Mouse (Mus musculus) small intestine, adult 2 months (tissue): ENCODE results near the gene Rabggtb. TPM values are rescaled to one million over a fixed set of nuclear protein-coding genes. Genes with fewer than 3 reads are reported as not detected.
A peak's percentile ranks its signal among the peaks of the same experiment; 100 is the strongest.

ENCODE experiments used
- H3K27ac ChIP-seq: fragments of 200-500 bp; 2 replicates; pipeline ENCODE4 v1.5.1; 2012; ENCODE audit warnings: low read depth, low read length, control low read depth, inconsistent platforms; ENCODE audit not compliant: insufficient read depth
- H3K27me3 ChIP-seq: fragments of 200-500 bp; 2 replicates; pipeline ENCODE4 v1.6.1; 2012; ENCODE audit warnings: mild to moderate bottlenecking, moderate library complexity, low read length, inconsistent platforms; ENCODE audit not compliant: control insufficient read depth, insufficient read depth
- H3K36me3 ChIP-seq: fragments of 200-500 bp; 2 replicates; pipeline ENCODE4 v1.6.1; 2012; ENCODE audit warnings: mild to moderate bottlenecking, low read length, control low read depth, inconsistent platforms; ENCODE audit not compliant: control insufficient read depth, insufficient read depth
- H3K4me1 ChIP-seq: fragments of 200-500 bp; 2 replicates; pipeline ENCODE4 v1.6.1; 2012; ENCODE audit warnings: low read length, inconsistent platforms, mixed read lengths; ENCODE audit not compliant: control insufficient read depth, insufficient read depth, insufficient read length
- H3K4me3 ChIP-seq: fragments of 200-500 bp; 2 replicates; pipeline ENCODE4 v1.5.1; 2012; ENCODE audit warnings: low read depth, mild to moderate bottlenecking, control low read depth, inconsistent platforms, low read length, moderate library complexity
- CTCF ChIP-seq: fragments of 200-500 bp; IDR thresholded peaks from 2 replicates; pipeline ENCODE4 v1.5.1; 2012; ENCODE audit warnings: low read depth, mild to moderate bottlenecking, control low read depth, inconsistent platforms, low read length, moderate library complexity, mixed read lengths; ENCODE audit not compliant: insufficient replicate concordance, insufficient read length; ENCODE audit errors: extremely low read depth
- POLR2A ChIP-seq: fragments of 200-500 bp; IDR thresholded peaks from 2 replicates; pipeline ENCODE4 v1.6.1; 2012; ENCODE audit warnings: low read depth, mild to moderate bottlenecking, control low read depth, inconsistent platforms, low read length, moderate library complexity
- WGBS: fragments of 180-500 bp; shearing (Covaris S2); methylation state at CpG from one replicate; pipeline ENCODE4 v1.1.7; 2018; 5-methylcytosine and 5-hydroxymethylcytosine counted together
- polyA plus RNA-seq: library from polyadenylated mRNA; depleted of rRNA; stranded (reverse); fragments of >200 nt; gene quantifications from 2 replicates; pipeline ENCODE4 v1.2.3, GENCODE M21; 2012; rRNA removed

Rabggtb gene
- polyA plus RNA-seq, result 13.1 and 15.2 TPM in 2 replicates

DNA sequence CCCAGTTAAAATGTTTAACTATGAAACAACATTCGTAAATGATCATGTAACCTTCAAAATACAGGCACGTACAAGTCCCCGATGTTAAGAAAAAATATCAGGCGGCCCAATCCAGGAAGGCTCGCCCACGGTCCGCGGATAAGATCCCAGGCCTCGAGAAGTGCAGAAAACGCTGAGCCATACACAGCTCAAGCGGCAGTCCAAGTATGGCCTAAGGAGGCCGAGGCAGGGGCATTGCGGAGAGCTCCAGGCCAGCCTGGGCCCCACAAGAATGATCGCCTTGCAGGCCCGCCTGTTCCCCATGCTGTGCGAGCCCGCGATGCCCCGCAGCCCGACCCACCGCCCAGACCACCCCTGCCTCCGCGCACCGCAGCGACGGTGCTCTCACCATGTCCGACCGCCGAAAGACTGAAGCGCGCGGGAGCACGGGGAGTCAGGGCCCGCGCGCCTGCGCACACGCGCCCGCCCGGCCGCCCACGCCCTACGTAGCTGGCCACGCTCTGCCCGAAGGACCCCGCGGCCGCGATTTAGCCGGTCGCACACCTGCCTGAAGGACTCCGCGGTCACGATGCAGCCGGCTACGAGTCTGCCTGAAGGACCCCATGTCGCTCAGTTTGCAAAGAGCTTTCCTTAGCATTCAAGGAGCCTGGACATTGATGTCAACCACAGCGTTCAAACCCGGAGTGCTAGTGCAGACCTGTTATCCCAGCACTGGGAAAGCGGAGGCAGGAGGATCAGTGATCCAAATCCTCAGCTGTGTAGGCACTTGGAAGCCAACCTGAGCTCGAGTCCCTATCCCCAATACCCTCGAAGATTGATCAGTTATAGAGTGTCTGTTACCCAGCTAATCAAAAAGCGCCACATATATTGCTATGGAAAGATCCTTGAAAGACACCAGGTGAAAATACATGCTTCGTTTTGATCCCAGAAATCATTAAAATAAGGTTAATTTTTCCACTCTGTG, at the start of gene Rabggtb:
Gene Rabggtb, minus strand, starts transcription at position 464 of the 964 bp plus-strand sequence.
- Histone ChIP-seq H3K27me3 (no peaks in the 10 kb centered on the region), H3K27ac (peak within 1 kb of the TSS; percentile 72), H3K4me3 (peak within 1 kb of the TSS; percentile 83), H3K36me3 (peaks cover 35% of the 10 kb centered on the region), H3K4me1 (peaks cover 15% of the 10 kb centered on the region; the same call in 1 of the 2 replicates)
- WGBS, result 2% methylated on average over 65 of the region's 65 CpGs
- TF ChIP-seq CTCF (no peak), POLR2A (peak; percentile 80)

DNA sequence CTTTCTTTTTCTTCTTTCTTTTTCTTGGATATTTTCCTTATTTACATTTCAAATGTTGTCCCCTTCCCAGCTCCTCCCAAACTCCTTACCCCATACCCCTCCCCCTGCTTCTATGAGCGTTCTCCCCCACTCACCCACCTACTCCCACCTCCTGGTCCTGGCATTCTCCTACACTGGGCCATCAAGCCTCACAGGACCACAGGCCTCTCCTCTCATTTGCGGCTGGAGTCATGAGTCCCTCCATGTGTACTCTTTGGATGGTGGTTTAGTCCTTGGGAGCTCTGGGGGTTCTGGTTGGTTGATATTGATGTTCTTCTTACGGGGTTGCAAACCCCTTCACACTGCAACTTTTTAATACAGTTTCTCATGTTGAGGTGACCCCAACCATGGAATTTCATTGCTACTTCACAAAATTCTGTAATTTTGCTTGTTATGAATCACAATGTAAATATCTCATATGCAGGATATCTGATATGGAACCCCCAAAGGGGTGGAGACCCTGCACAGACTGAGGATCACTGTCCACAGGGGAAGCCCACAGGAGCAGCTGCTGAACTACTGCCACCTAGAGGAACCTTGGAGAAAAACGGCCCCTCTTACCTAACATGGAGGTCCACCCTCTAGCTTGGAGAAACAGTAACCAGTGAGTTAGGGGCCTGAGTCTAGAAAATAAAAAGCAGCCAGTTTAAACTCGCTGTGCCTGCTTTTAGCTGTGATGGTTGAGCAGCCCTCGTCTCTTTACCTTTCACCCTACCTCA, 49.0 kb upstream of the Rabggtb start:
- TF ChIP-seq POLR2A (no peak), CTCF (peak; percentile 52; the same call in 1 of the 2 replicates)
- no peak overlapping the region for H3K27ac ChIP-seq
- no peaks in the 10 kb centered on the region for H3K4me1 ChIP-seq
- H3K4me3 ChIP-seq, result no peak overlapping the region
- no peaks in the 10 kb centered on the region for H3K36me3 ChIP-seq
- H3K27me3 ChIP-seq, result no peaks in the 10 kb centered on the region
- 65% methylated on average over 6 of the region's 6 CpGs for WGBS

DNA sequence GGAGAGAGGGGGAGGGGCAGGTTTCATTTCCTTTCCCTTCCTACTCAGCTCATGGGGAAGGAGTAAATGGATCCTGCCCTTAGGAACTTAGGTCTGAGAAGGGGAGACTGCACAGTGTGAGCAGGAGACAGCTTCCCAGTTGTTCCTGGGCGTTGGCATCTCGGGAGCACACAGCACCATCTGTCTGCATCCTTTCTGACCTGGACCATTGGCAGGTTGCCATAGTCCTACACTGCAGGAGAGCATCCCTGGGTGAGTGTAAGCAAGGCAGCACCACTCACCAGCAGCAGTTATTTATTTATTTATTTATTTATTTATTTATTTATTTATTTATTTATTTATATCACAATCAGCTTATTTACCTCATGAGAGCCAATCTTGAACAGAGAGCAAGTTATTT, 48.1 kb upstream of the Rabggtb start:
- TF ChIP-seq POLR2A (no peak), CTCF (no peak)
- Histone ChIP-seq H3K4me1 (no peaks in the 10 kb centered on the region), H3K4me3 (no peak overlapping the region)

DNA sequence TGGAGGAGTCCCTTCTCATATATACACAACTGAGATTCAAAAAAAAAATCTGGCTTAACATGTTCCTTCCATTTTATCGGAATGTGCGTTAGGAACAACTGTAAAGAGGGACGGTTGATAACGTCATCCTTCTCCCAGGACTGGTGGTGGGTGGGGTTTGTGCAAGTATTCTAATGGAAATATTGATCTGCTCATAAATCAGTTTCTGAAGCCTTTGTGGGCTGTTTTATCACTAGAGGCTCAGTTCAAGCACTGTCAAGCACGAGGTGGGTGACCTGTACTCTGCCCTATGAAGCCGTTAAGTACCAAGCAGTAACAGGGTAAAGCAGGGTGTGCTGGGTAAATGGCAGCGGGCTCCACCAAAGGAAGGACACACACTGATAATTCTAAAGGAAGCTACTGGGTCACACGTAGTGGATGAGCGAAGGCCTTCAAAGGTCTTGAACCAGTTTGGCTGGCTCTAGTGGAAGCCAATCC, 47.0 kb upstream of the Rabggtb start:
- WGBS, result 40% methylated on average over 9 of the region's 9 CpGs
- Histone ChIP-seq H3K27ac (no peak overlapping the region), H3K36me3 (no peaks in the 10 kb centered on the region), H3K27me3 (no peaks in the 10 kb centered on the region), H3K4me3 (no peak overlapping the region), H3K4me1 (no peaks in the 10 kb centered on the region)
- TF ChIP-seq CTCF, result no peak
- TF ChIP-seq POLR2A, result no peak

More for the DNA sequence above, 48.1 kb upstream of the Rabggtb start:
- Histone ChIP-seq H3K27ac (no peak overlapping the region), H3K36me3 (no peaks in the 10 kb centered on the region), H3K27me3 (no peaks in the 10 kb centered on the region)
- WGBS, result 46% methylated on average over 2 of the region's 2 CpGs

DNA sequence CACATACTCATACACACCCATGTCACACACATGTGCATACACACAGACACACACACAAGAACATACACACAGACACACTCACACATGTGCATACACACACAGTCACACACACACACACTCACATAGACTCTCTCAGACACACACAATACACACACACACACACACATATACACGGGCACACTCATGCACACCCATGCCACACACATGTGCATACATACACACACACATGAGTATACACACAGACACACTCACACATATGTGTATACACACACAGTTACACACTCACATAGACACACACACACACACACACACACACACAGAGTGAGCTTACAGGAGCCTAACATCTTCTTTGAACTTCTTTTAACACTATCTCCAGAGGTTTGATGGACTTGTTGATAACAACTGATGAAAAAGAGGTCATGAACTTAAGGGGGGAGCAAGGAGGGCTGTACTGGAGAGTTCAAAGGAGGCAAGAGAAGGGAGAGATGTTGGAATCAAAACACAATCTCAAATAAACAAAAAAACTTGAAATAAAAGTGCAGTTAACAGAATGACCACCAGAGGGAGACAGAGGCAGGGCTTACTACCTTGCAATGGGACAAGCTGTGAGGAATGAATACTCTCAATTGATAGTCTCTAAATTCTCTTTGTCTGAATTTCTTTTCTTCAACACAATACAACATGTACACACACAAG, 46.4 kb upstream of the Rabggtb start:
- Histone ChIP-seq H3K27ac (no peak overlapping the region), H3K36me3 (no peaks in the 10 kb centered on the region), H3K4me1 (no peaks in the 10 kb centered on the region), H3K4me3 (no peak overlapping the region), H3K27me3 (no peaks in the 10 kb centered on the region)
- 90% methylated on average over 1 of the region's 1 CpGs for WGBS
- 0 out of 2 replicates have a peak, but pooled peaks have one; percentile 14 for TF ChIP-seq CTCF
- no peak for TF ChIP-seq POLR2A

DNA sequence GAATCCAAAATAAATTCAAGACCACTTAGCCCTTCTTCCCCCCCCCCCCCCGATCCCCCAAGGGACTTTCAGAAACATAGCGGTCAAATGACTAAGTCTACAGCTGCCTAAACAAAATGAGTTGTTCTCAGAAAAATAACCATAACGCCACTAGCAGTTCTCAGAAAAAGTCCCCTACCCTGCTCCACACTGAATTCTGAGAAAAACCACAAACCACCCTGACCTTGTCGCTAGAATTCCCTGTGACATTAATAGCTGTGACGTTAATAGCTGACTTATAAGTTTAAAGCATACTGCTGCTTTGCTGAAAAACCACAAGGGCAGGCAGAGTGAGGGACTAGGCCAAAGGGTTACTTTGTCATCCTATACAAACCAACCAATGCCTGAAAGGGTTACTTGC, 45.1 kb upstream of the Rabggtb start:
- Histone ChIP-seq H3K36me3 (no peaks in the 10 kb centered on the region), H3K4me1 (no peaks in the 10 kb centered on the region), H3K27me3 (no peaks in the 10 kb centered on the region), H3K4me3 (no peak overlapping the region), H3K27ac (no peak overlapping the region)
- TF ChIP-seq CTCF (no peak), POLR2A (no peak)
- WGBS, result 80% methylated on average over 5 of the region's 5 CpGs
